Mouse (Mus musculus) liver, postnatal 0 days (tissue): ENCODE data around the gene Rgp1.

Experiments
- CTCF ChIP-seq: sonication (generic); IDR thresholded peaks from 2 replicates; pipeline ENCODE4 v1.5.1; 2016; ENCODE audit warnings: antibody characterized with exemption, low read depth
- EP300 ChIP-seq: IDR thresholded peaks from 2 replicates; pipeline ENCODE4 v1.6.1; 2016; ENCODE audit warnings: antibody characterized with exemption, low read depth, mild to moderate bottlenecking

DNA sequence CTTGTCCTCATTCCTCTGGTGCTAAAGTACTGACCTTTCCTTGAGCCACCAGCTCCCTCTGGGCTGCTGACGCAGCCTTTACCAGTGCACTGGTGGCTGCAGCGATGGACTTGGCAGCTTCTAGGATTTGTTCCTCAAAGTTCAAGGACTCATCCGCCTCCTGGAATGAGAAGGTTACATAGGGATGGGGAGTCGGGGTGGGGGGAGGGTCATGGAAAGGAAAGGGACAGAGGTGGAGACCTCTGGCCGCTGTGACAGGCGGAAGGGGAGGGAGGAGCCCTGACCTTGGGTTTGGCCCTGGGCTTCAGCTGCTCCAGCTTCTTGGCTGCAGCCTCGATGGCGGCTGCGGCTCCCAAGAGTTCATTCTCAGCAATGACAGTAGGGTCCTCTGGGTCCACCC is 45.2 kb upstream of the Rgp1 start:
- TF ChIP-seq CTCF (no peak), EP300 (no peak)
